Mouse (Mus musculus) heart, postnatal 25 days (tissue): ENCODE results near the gene Gm44579. TPM values are rescaled to one million over a fixed set of nuclear protein-coding genes. Genes with fewer than 3 reads are reported as not detected.

Source experiments
- DNase-seq: peaks from one replicate; pipeline ENCODE4 v3.0.0; 2022; ENCODE audit warnings: low spot score
- intact Hi-C: fragments of 180-260 bp; cut with DNase I; formaldehyde crosslinking; loops from one replicate; pipeline ENCODE4 v1.15.1; 2025
- total RNA-seq, 2 experiments: library from RNA; stranded (reverse); gene quantifications; 2 replicates each; pipeline ENCODE4 v1.2.3; 2021

Gm44579 gene
- total RNA-seq, 2 experiments from 2014 or later, result not detected

DNA sequence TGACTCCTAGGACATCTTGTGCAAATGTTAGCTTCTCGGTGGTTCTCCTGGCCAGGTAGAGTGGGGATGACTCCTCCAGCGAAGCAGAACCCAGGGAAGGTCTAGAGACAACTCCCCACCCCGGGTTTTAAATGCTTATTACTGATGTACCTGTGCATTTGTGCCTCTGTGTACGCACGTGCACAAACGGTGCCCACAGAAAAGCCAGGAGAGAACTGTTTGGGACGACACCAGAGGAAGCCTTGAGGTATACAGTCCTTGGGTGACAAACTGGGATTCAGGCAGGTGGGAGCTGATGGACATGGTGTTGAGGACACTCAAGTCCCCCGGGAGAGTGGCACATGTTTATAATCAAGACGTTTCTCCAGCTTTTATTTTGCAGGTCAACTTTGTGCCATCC is 49.9 kb downstream of the Gm44579 start:
- intact Hi-C loops, result loop anchor here (5.0 to 10.0 kb wide), 2 partner anchors 79 to 206 kb away; partner anchors contain the start of genes Pfkm, Senp1 and Tmem106c
- DNase-seq, result no peak

DNA sequence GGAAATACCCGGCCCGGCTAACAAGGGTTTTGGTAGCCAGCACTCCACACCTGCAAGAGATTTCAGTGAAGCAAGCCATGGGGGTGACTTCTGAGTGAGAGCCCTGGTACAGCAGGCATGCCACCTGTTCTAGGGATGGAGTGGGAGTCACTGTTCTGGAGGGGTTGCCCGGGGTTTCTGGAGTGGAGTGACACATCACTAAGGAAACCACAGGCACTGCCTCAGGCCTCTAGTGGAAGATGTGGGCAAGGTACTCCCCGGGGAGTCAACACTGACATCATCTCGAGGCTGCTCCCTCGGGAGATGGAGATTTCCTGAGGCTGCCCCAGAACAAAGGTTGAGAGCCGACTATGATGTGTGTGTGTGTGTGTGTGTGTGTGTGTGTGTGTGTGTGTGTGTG is 50.4 kb downstream of the Gm44579 start:
- no peak for DNase-seq
- intact Hi-C loops, result loop anchor here (5.0 to 10.0 kb wide), 2 partner anchors 78 to 206 kb away; partner anchors contain the start of genes Pfkm, Senp1 and Tmem106c

DNA sequence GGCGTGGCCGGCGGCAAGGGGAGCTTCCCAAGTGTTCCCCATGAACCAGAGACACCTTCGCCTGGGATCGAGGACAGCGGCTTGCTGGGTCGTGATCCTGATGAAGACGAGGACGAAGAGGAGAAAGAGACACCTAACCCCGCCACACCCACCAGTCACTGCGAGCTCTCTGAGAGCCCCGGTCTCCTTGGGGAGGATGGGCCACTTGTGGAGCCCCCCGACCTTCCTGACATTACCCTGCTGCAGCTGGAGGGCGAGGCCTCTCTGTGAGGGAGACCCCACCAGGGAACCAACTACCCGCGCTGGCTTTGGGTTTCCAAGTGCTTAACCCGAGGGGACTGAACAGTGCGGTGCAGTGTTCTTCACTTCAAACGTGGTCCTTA is 52.2 kb downstream of the Gm44579 start:
- intact Hi-C loops, result no loop called here

DNA sequence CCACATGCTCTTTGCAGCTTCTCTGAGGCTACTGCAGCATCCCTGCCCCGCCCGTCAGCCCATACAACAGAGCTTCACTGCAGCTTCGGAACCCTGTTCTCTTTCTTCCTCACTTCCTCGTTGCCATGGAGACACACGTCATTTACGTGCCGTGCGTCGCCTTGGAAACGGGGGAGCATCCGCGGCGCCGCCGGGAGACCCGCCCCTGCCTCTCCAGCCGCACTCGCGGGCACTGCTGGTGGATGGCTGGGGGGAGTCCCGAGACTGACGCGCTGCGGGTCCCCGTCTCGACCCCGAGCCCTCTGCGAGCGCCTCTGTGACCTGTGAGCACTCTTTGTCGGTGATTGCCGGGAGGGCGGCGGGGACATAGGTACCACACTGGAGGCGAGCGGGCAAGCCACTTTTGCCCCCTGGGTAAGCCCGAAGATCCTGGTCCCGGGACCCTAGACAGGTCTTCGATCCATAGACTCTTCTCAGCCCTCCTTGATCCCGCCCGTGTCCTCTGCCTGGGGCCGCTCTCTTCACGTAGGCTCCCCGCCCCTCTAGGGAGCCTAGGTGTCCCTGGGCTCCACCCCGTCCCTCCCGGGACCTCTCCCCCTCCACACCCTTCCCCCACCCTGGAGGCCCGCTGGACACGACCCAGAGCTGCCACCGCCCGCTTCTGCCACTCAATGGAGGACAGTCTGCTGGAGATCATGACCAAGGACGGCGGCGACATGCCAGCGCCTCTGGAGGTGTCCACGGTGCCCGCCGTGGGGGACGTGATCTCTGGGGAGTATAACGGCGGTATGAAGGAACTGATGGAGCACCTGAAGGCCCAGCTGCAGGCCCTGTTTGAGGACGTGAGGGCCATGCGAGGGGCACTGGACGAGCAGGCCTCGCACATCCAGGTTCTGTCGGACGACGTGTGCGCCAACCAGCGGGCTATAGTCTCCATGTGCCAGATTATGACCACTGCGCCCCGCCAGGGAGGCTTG is 52.8 kb downstream of the Gm44579 start:
- intact Hi-C loops, result no loop called here
- peak; percentile 35 for DNase-seq

More for the DNA sequence above, 52.2 kb downstream of the Gm44579 start:
- DNase-seq, result no peak

DNA sequence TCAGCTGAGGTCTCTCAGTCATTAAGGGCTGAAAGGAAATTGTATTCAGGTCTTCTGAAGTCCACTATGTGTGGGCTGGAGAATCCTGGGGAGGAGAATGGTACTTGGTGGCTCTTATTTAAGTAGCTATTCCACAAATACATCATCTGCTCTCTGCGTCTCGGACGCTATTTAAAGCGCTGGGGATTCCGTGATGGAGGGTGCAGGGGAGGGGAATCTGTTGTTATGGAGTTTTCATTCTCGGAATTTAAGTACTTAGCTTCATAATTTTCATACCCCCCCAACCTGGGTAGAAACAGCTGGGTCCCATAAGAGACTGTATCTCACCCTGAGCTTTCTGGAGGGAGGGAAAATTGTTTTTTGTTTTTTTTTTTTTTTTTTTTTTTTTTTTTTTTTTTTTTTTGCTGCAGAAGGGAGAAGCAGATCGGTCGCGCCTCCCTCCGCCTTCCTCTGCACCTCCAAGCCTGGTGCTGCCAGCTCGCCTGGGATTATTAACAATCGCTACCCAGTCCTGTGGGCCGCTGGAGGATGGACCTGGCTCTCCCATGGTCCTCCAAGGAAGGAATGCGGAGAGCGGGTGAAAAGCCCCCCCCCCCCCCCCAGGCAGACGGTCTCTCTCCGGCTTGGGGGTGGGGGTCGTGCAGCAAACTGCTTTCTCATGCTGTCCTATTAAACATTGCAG is 53.7 kb downstream of the Gm44579 start, which contains the start of gene Ccdc184:
Ccdc184 (plus strand) TSS at position 196 of the 682 bp plus-strand sequence.
- intact Hi-C loops, result no loop called here

DNA sequence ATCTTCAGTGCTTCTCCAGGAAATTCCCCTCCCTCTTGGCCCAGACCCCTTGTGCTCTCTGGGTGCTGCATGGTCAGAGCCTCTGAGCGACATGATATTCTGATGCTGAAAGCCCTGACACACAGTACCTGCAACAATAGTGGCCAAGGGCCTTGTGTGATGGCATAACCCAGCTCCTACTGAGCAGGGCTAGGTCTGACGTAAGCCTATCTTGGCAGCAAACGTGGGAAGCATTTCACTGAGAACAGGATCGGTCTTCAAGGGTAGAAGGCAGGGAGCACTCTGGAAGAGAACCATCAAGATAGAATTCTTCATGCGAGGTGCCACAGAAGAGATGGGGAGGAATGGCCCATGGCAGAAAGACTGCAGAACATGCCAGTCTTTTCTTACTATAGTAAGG is 55.3 kb downstream of the Gm44579 start, which contains the start of gene Asb8:
Asb8 (minus strand) TSS at position 101 of the 400 bp plus-strand sequence.
- DNase-seq, result no peak
- intact Hi-C loops, result no loop called here

More for the DNA sequence above, 53.7 kb downstream of the Gm44579 start, which contains the start of gene Ccdc184:
- no peak for DNase-seq

DNA sequence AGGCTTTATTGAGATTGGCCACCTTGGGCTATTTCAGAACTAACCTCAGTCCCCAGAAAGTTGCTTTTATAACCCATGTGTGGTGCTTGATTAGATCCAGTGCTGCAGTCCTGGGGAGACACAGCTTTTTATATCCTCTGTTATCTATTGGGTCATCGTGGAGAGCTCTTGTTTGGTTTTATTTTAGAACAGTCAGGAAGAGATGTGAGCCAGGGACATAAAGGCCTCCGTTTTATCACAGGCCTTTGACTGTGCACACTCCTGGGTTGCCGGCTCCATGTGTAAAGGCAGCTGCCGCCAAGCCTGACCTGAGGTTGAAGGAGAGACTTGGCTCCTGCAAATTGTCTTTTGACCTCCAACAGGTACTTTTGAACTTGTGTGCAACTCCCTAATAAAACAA is 58.2 kb downstream of the Gm44579 start:
- intact Hi-C loops, result no loop called here
- no peak for DNase-seq

DNA sequence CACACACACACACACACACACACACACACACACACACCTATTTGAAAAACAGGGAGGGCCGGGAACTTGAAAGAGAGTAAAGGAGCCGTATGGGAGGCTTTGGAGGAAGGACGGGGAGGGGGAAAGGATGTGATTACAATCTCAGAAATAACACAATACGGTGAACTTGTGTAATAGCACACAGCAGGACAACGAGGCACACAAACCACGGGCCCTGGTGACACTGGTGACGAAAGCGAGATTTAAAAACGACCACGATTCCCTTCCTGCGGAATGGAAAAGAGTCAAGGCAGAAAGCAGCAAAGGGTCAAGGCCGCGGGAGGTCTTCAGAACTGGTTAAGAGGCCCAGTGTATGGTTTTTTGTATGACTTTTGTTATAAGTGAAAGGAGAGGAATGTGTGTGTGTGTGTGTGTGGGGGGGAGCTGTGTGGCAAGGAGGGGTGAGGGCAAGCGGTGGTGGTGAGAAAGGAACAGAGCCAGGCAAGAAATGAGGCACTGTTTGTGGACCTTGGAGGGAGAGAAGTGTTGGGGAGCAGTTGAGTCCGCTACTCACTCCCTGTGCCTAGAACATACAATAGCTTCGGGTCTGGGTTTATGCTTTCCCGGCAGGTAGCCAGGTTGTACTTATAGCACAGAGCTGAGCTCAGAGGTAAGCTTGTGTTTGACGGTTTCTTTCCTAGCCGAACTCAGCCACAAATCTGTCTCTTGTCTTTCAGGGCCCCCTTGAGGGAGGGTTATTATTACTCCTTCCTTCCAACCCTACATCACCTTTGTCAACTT is 59.6 kb downstream of the Gm44579 start:
- intact Hi-C loops, result no loop called here
- no peak for DNase-seq

DNA sequence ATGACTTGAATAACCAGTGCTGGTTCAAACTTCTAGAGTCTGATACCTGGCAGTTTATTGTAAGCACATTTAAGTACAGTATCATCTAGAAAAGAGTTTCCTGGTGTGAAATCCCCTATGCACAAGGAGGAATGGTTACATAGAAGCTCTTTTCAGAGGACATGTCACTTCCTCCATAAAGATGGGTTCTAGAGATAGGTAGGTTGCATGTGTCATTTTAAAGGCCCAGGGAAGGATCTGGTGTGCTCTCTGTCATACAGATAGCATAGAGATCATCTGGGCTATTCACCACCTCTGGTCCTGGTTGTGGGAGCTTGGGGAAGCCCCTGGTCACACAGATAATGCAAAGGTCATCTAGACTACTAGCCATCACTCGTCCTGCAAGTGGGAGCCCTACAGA is 63.5 kb downstream of the Gm44579 start:
- no peak for DNase-seq
- intact Hi-C loops, result no loop called here

DNA sequence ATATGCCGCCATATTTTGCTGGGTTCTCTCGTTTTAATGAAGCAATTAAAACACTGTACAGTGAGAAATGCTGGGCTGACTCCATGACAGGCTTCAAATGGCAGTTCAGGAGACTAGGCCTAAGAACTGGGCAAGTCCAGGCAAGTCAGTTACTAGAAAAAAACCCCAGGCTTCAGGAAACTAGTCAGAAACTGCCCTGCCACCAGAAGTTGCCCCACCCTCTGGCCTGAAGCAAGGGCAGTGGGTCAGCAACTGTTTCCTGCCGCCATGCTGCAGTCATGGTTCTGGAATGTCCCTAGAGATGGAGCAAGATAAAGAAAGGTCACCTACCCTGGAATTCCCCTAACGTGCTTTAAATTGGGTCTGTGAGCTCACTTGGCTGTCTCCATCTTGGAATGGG is 64.8 kb downstream of the Gm44579 start:
- intact Hi-C loops, result no loop called here
- no peak for DNase-seq

DNA sequence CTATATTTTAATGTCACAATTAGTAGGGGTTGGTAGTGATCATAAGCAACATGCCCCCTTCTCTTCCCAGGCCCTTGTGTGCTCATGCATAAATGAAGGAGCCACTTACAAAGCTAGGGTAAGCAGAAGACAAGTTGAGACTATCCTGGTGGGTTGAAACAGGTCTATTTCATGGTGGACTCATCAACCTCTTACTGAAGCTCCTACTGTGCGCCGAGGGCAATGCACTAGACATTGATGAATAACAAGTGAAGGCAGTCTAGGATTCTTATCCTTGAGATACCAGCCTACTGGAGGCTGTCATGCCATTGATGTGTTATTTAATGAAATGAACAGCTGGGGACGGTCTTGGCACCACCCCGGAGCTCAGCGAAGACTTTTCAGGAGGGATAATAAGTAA is 65.5 kb downstream of the Gm44579 start:
- intact Hi-C loops, result no loop called here
- no peak for DNase-seq

DNA sequence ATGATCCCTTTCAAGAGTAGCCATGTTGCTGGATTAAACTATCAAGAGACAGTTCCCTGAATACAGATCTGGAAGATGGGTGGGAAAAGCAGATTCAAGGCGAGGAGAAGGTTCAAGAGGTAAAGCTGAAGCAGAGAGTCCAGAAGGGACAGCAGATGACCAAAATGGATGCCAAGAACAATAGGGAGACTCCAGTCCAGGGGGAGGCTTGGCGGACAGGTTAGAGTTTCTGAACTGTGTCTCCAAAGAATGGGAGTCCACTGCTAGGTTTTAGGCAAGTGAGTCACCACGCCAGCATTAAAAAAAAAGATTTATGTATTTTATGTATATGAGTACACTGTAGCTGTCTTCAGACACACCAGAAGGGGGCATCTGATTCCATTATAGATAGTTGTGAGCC is 66.1 kb downstream of the Gm44579 start:
- intact Hi-C loops, result no loop called here
- no peak for DNase-seq

DNA sequence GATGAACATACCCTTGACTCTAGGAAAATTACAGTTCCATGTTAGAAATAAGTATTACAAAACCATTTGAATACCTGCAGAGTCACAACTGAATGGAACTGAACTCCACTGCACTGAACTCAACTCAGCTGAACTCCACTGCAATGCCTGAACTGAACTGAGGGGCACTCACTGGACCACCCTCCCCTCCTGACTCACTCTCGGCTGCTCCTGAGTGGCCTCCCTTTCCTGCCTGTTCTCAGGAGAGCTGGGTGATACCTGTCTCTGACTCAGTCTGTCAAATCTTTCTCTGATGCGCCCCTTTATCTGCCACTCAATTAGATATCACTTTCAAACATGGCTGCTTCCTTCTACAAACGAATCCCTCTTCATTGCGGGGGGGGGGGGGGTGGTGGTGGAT is 66.6 kb downstream of the Gm44579 start:
- intact Hi-C loops, result no loop called here

DNA sequence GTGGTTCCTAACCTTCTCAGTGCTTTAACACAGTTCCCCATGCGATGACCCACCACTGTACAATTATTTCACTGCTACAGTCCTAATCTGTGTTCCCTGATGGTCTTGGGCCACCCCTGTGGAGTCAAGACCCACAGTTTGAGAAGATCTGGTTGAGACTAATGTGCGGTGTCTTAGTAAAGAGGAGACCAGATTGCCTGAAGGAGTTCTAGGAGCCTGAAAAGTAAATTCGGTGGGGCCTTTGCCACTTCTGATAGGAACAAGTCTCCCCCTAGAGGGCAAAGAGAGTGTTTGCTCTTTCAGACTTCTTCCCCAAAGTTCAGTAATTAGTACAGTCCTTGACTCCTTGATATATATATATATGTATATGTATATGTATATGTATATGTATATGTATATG is 67.2 kb downstream of the Gm44579 start:
- intact Hi-C loops, result loop anchor here (1.0 kb wide), 1 partner anchor 64 kb away; no protein-coding TSS in a partner anchor
- DNase-seq, result no peak

More for the DNA sequence above, 66.6 kb downstream of the Gm44579 start:
- no peak for DNase-seq

DNA sequence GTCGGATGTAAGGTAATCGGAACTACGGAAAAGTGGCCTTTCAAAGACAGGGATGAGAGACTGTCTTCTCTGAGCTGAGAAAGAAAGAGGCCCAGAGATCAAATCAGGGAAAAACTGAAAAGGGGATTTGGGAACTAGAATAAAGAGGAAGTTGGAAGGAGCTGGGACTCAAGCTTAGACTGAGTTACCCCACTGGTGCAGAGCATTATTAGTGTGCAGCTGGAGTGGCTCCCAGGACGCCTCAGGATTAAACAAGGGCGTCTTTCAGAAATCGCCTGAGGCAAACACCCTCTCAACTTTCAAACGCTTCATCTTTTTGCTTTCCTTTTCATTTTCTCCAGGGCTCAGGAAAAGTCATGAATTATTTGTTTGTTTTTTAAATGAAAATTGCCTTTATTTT is 67.9 kb downstream of the Gm44579 start:
- intact Hi-C loops, result loop anchor here (1.0 kb wide), 1 partner anchor 64 kb away; no protein-coding TSS in a partner anchor

DNA sequence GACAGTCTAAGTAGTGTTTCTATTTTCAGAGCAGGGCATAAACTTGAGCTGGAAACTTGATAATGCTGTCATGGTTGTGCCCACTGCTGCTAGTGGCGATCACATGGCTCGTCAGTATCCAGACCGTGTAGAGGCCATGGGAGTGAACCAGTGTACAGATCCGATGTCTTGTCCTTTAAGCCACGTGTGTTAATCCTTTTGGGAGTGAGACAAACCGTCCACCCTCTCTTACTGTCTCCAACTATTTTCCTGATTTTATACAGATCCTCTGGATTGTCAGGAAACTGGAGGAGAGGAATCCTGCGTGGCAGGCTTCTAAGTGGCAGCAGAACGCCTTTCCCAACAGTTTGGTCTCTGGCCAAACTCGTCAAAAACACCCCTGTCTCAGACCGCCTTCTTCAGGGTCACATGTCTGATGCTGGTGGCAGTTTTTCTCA is 71.6 kb downstream of the Gm44579 start:
- intact Hi-C loops, result loop anchor here (2.0 kb wide), 1 partner anchor 18 kb away; no protein-coding TSS in a partner anchor
- DNase-seq, result no peak

More for the DNA sequence above, 67.9 kb downstream of the Gm44579 start:
- no peak for DNase-seq

DNA sequence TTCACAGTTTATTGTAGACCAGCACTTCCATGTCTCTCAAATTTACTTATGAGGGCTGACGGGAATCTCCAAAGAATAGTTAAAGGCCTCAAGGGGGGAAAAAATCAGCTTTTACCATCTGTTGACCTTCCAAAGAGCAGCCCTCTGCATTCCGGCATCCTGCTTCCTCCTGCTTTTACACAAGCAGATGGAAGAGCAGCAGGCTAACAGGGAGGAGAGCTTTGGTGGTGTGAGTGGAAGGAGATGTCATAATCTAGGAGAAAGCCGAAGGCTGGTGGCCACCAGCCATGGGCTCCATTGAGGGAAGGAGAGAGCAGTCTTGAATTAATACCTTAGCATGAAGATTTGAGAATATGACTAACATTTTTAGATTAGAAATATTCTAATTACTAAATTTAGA is 72.4 kb downstream of the Gm44579 start:
- intact Hi-C loops, result loop anchor here (2.0 kb wide), 1 partner anchor 18 kb away; no protein-coding TSS in a partner anchor
- DNase-seq, result no peak

DNA sequence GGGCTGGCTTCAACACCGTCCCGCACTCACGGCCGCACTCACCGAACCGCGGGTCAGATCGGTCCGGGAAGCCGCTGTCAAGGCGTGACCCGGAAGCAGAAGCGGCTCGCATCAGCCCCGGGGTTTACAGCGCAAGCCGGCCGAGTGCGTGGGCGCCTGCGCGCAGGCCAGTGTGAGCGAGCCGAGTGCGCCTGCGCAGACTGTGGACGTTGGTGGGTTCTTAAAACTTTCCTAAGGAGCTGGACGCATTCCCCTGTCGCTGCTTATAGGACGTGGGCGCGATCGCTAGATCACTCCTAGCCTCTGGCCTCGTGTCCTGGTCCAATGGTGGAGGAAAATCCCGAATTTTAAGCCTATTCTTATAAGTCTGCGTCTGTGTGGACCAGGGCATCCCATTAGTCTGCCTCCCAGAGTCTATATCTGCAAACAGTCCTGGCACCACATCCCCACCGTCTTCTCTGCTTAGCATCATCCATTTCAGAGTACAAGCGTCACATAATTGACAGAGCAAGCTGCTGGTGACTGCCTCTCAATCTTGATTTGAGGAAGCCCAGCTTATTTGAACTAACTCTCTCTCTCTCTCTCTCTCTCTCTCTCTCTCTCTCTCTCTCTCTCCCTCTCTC is 75.1 kb downstream of the Gm44579 start:
- peak; percentile 86 for DNase-seq
- intact Hi-C loops, result no loop called here

DNA sequence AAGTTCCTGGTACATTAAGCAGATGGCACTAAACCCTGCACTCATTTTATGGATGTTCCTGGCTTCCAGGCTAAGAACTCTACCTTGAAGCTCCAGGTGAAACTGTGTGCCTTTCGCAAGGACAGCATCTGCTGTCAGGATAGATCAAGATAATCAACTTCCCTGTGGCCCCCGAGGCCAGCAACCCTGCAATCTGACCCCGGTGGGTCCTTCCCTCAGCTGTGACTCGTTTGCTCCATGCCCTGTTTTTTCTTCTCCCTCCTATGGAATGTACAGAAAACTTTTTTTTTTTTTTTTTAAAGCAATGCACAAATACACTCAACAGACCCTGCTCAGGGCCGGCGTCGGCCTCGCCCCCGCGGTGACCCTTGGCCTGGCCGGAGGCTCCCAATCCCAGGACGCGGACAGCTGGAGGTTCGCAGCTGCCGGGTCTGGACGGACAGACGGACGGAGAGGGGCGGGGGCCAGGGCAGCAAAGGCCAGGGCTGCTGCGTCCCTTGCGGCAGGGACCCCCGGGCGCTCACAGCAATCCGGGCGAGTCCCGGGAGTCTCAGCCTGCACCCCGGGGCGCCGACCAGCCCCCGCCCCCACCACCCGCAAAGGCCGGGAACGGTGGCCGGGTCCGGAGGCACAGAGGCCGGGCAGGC is 75.8 kb downstream of the Gm44579 start:
- DNase-seq, result no peak
- intact Hi-C loops, result no loop called here
